Mouse (Mus musculus) lung, postnatal 0 days (tissue): ENCODE measurements around the gene Pnpo.

Experiments
- CTCF ChIP-seq: IDR thresholded peaks from 2 replicates; pipeline ENCODE4 v1.5.1; 2016; ENCODE audit warnings: antibody characterized with exemption, mild to moderate bottlenecking
- EP300 ChIP-seq: IDR thresholded peaks from 2 replicates; pipeline ENCODE4 v1.6.1; 2016; ENCODE audit warnings: antibody characterized with exemption, mild to moderate bottlenecking, control low read depth

- TF ChIP-seq CTCF, result no peak
- TF ChIP-seq EP300, result 0 out of 2 replicates have a peak, but pooled peaks have one; percentile 11
Measured at GRCm38 (mm10) chr11:96966914-96967543, 23.2 kb upstream of the Pnpo start.
